Mouse (Mus musculus) CH12.LX (cell line): ENCODE results near the gene Csnk2a2. TPM values are rescaled to one million over a fixed set of nuclear protein-coding genes. Genes with fewer than 3 reads are reported as not detected.

Experiments
- DNase-seq: peaks from one replicate; pipeline ENCODE4 v3.0.0-alpha.2; 2013; ENCODE audit errors: extremely low read depth
- H3K27ac ChIP-seq: 2 replicates; pipeline ENCODE4 v1.5.1; 2012; ENCODE audit warnings: low read depth, mild to moderate bottlenecking, control low read depth, moderate library complexity; ENCODE audit not compliant: insufficient read depth
- H3K27me3 ChIP-seq: replicated peaks from 2 replicates; pipeline ENCODE3; 2012; ENCODE audit warnings: inconsistent platforms
- H3K36me3 ChIP-seq, 2 experiments: replicated peaks in 1 of 2; 2 replicates each; pipeline versions ENCODE3 to v1.6.1; 2012; ENCODE audit warnings: inconsistent platforms in 1 of 2, low read length in 1 of 2, mild to moderate bottlenecking in 1 of 2, mixed read lengths in 1 of 2, moderate library complexity in 1 of 2; ENCODE audit not compliant: control insufficient read depth in 1 of 2, insufficient read depth in 1 of 2
- H3K4me1 ChIP-seq, 2 experiments: 2 replicates each; pipeline ENCODE4 v1.6.1; 2012; ENCODE audit warnings: inconsistent platforms in 1 of 2, moderate library complexity in 1 of 2; ENCODE audit not compliant: insufficient read depth in 2 of 2, control insufficient read depth in 1 of 2
- H3K4me2 ChIP-seq: 2 replicates; pipeline ENCODE4 v1.6.1; 2012; ENCODE audit warnings: low read depth, mild to moderate bottlenecking, control low read depth; ENCODE audit not compliant: poor library complexity, insufficient read depth, severe bottlenecking
- H3K4me3 ChIP-seq, 3 experiments: fragments of 150-350 bp in 1 of 3; sonication (generic) in 1 of 3; replicated peaks in 1 of 3; 2 replicates each; pipeline versions ENCODE3 to v1.5.1; 2011 to 2012; ENCODE audit warnings: low read depth in 2 of 3, low read length in 2 of 3, mild to moderate bottlenecking in 2 of 3, moderate library complexity in 2 of 3, control low read depth in 1 of 3, improper control_type of control experiment in 1 of 3, inconsistent platforms in 1 of 3, mixed read lengths in 1 of 3; ENCODE audit not compliant: poor library complexity in 1 of 3
- H3K79me2 ChIP-seq: replicated peaks from 2 replicates; pipeline ENCODE4 v1.6.1; 2012; ENCODE audit warnings: mild to moderate bottlenecking, moderate library complexity; ENCODE audit not compliant: control insufficient read depth, poor library complexity, insufficient read depth, severe bottlenecking; ENCODE audit errors: extremely low read depth
- H3K9ac ChIP-seq: 2 replicates; pipeline ENCODE4 v1.6.1; 2012; ENCODE audit warnings: low read depth, mild to moderate bottlenecking, control low read depth, moderate library complexity; ENCODE audit not compliant: insufficient read depth
- H3K9me3 ChIP-seq: replicated peaks from 2 replicates; pipeline ENCODE3; 2012; ENCODE audit warnings: low read length, inconsistent platforms, mixed read lengths
- BHLHE40 ChIP-seq: IDR thresholded peaks from 2 replicates; pipeline ENCODE4 v1.6.1; 2011; ENCODE audit warnings: mild to moderate bottlenecking, low read depth, low read length, improper control_type of control experiment
- CHD1 ChIP-seq: IDR thresholded peaks from 2 replicates; pipeline ENCODE4 v1.6.1; 2012; ENCODE audit warnings: low read depth, low read length, improper control_type of control experiment, inconsistent platforms
- CTCF ChIP-seq, 2 experiments: IDR thresholded peaks in 1 of 2; conservative IDR thresholded peaks in 1 of 2; 2 replicates each; pipeline ENCODE4 v1.5.1; 2011 to 2012; ENCODE audit warnings: low read depth in 2 of 2, low read length in 2 of 2, improper control_type of control experiment in 1 of 2, inconsistent platforms in 1 of 2, mild to moderate bottlenecking in 1 of 2, moderate library complexity in 1 of 2
- E2F4 ChIP-seq: IDR thresholded peaks from 2 replicates; pipeline ENCODE4 v1.6.1; 2011; ENCODE audit warnings: low read depth, low read length, improper control_type of control experiment; ENCODE audit not compliant: insufficient replicate concordance
- ELF1 ChIP-seq: IDR thresholded peaks from 2 replicates; pipeline ENCODE4 v1.6.1; 2014; ENCODE audit warnings: low read depth, mild to moderate bottlenecking, inconsistent platforms, low read length, improper control_type of control experiment
- EP300 ChIP-seq: IDR thresholded peaks from 2 replicates; pipeline ENCODE4 v1.6.1; 2011; ENCODE audit warnings: low read length, improper control_type of control experiment
- ETS1 ChIP-seq: conservative IDR thresholded peaks from 2 replicates; pipeline ENCODE4 v1.6.1; 2012; ENCODE audit warnings: low read depth, mild to moderate bottlenecking, inconsistent platforms, low read length, improper control_type of control experiment, moderate library complexity
- GABPA ChIP-seq: IDR thresholded peaks from 2 replicates; pipeline ENCODE4 v1.6.1; 2012; ENCODE audit warnings: low read depth, low read length, improper control_type of control experiment, inconsistent platforms; ENCODE audit not compliant: insufficient replicate concordance
- HCFC1 ChIP-seq: IDR thresholded peaks from 2 replicates; pipeline ENCODE4 v1.6.1; 2012; ENCODE audit warnings: low read depth, mild to moderate bottlenecking, inconsistent platforms, low read length, improper control_type of control experiment
- IRF4 ChIP-seq: IDR thresholded peaks from 2 replicates; pipeline ENCODE4 v1.6.1; 2014; ENCODE audit warnings: low read depth, mild to moderate bottlenecking, inconsistent platforms, low read length, improper control_type of control experiment
- JUN ChIP-seq: IDR thresholded peaks from 2 replicates; pipeline ENCODE4 v1.6.1; 2011; ENCODE audit warnings: low read depth, mild to moderate bottlenecking, low read length, improper control_type of control experiment, moderate library complexity; ENCODE audit not compliant: insufficient read depth
- MAFK ChIP-seq: IDR thresholded peaks from 2 replicates; pipeline ENCODE4 v1.6.1; 2011; ENCODE audit warnings: low read length, improper control_type of control experiment; ENCODE audit not compliant: insufficient replicate concordance
- MAX ChIP-seq: IDR thresholded peaks from 2 replicates; pipeline ENCODE4 v1.6.1; 2011; ENCODE audit warnings: low read length, improper control_type of control experiment
- MXI1 ChIP-seq: IDR thresholded peaks from 2 replicates; pipeline ENCODE4 v1.6.1; 2011; ENCODE audit warnings: mild to moderate bottlenecking, low read depth, low read length, improper control_type of control experiment
- MYC ChIP-seq: IDR thresholded peaks from 2 replicates; pipeline ENCODE4 v1.6.1; 2011; ENCODE audit warnings: low read depth, mild to moderate bottlenecking, improper control_type of control experiment, low read length
- NELFE ChIP-seq: IDR thresholded peaks from 2 replicates; pipeline ENCODE4 v1.6.1; 2011; ENCODE audit warnings: low read depth, low read length, improper control_type of control experiment
- NRF1 ChIP-seq: IDR thresholded peaks from 2 replicates; pipeline ENCODE4 v1.6.1; 2014; ENCODE audit warnings: low read depth, mild to moderate bottlenecking, inconsistent platforms, low read length, improper control_type of control experiment, moderate library complexity
- PAX5 ChIP-seq: IDR thresholded peaks from 2 replicates; pipeline ENCODE4 v1.6.1; 2012; ENCODE audit warnings: low read length, inconsistent platforms, mixed read lengths
- RAD21 ChIP-seq: IDR thresholded peaks from 2 replicates; pipeline ENCODE4 v1.6.1; 2011; ENCODE audit warnings: low read depth, mild to moderate bottlenecking, low read length, improper control_type of control experiment, moderate library complexity
- RCOR1 ChIP-seq: conservative IDR thresholded peaks from 2 replicates; pipeline ENCODE4 v1.6.1; 2012; ENCODE audit warnings: low read depth, mild to moderate bottlenecking, inconsistent platforms, low read length, improper control_type of control experiment
- SIN3A ChIP-seq: IDR thresholded peaks from 2 replicates; pipeline ENCODE4 v1.6.1; 2012; ENCODE audit warnings: low read length, improper control_type of control experiment, inconsistent platforms
- SMC3 ChIP-seq: IDR thresholded peaks from 2 replicates; pipeline ENCODE4 v1.6.1; 2011; ENCODE audit warnings: low read depth, low read length, improper control_type of control experiment
- TBP ChIP-seq: conservative IDR thresholded peaks from 2 replicates; pipeline ENCODE4 v1.6.1; 2011; ENCODE audit warnings: low read depth, low read length, improper control_type of control experiment
- TCF12 ChIP-seq: IDR thresholded peaks from 2 replicates; pipeline ENCODE4 v1.6.1; 2014; ENCODE audit warnings: low read depth, mild to moderate bottlenecking, inconsistent platforms, low read length, improper control_type of control experiment
- UBTF ChIP-seq: IDR thresholded peaks from 2 replicates; pipeline ENCODE4 v1.6.1; 2012; ENCODE audit warnings: low read depth, mild to moderate bottlenecking, inconsistent platforms, low read length, improper control_type of control experiment, moderate library complexity
- USF1 ChIP-seq: IDR thresholded peaks from 2 replicates; pipeline ENCODE4 v1.6.1; 2014; ENCODE audit warnings: low read depth, mild to moderate bottlenecking, inconsistent platforms, low read length, improper control_type of control experiment
- USF2 ChIP-seq: conservative IDR thresholded peaks from 2 replicates; pipeline ENCODE4 v1.6.1; 2011; ENCODE audit warnings: low read depth, low read length, improper control_type of control experiment
- ZKSCAN1 ChIP-seq: IDR thresholded peaks from 2 replicates; pipeline ENCODE4 v1.6.1; 2012; ENCODE audit warnings: low read depth, inconsistent platforms, low read length, improper control_type of control experiment, borderline replicate concordance
- dilution Hi-C: fragments of 300-500 bp; cut with MboI; formaldehyde crosslinking; loops from 2 replicates; pipeline ENCODE4 v1.14.3; 2020; ENCODE audit warnings: low sequenced_read_pairs; ENCODE audit not compliant: extremely low pct_unique_long_range_greater_than_20kb, extremely low pct_ligation_motif_present
- in situ Hi-C: fragments of 300-500 bp; cut with MboI; formaldehyde crosslinking; loops from 3 replicates; pipeline ENCODE4 v1.14.3; 2019; ENCODE audit warnings: low sequenced_read_pairs, low pct_ligation_motif_present, low pct_unique_long_range_greater_than_20kb, mixed read lengths
- polyA plus RNA-seq: library from polyadenylated mRNA; unstranded; fragments of >175 nt; gene quantifications from 2 replicates; pipeline ENCODE4 v1.2.1, GENCODE M21; 2012; ENCODE audit warnings: low read depth; ENCODE audit not compliant: insufficient read length
- total RNA-seq, 2 experiments: library from RNA; depleted of rRNA; stranded (reverse); fragments of 300-350 nt in 1 of 2; fragments of >200 nt in 1 of 2; gene quantifications; 2 replicates each; pipeline ENCODE4 v1.2.3; 2012 to 2014

Csnk2a2 gene
- total and polyA plus RNA-seq, 3 experiments = 32.1 to 126 (median 51.7) TPM

DNA sequence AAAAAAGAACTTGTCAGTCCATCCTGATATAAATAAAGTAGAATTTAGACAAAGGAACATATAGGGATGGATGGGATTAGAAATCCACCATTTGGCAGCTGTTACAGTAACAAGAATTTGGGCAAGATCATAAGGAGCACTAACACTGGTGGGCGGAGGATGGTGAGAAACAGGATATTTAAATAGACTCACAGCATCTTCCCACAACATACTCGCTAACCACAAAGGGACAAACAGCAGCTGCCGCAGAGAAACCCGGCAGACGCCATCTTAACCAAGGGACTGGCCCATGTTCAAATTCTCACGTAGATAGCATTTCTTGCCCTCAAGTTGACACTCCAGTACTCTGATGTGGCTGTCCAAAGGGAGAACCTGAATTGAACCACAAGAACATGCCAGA lies 27.1 kb upstream of the Csnk2a2 start:
- dilution Hi-C loops (no loop called here), in situ Hi-C loops (no loop called here)
- Histone ChIP-seq H3K4me1 (peaks cover 0 to 6% of the 10 kb centered on the region in 2 experiments; a peak in 2 of 4 replicates), H3K4me2 (no peak overlapping the region), H3K79me2 (no peaks in the 10 kb centered on the region), H3K9me3 (peaks cover 4% of the 10 kb centered on the region), H3K36me3 (no peaks in the 10 kb centered on the region), H3K4me3 (no peak overlapping the region), H3K27ac (no peak overlapping the region), H3K9ac (no peak overlapping the region), H3K27me3 (peaks cover 2% of the 10 kb centered on the region)
- no peak for DNase-seq
- no peak for TF ChIP-seq EP300
- TF ChIP-seq SMC3 = no peak
- TF ChIP-seq IRF4 = no peak
- no peak for TF ChIP-seq UBTF
- TF ChIP-seq USF1 = no peak
- TF ChIP-seq E2F4 = no peak
- no peak for TF ChIP-seq MXI1
- no peak for TF ChIP-seq MYC
- no peak for TF ChIP-seq ELF1
- TF ChIP-seq SIN3A = no peak
- no peak for TF ChIP-seq NELFE
- TF ChIP-seq MAX = no peak
- TF ChIP-seq RCOR1 = no peak
- TF ChIP-seq ZKSCAN1 = no peak
- no peak for TF ChIP-seq HCFC1
- no peak for TF ChIP-seq CTCF (conservative IDR thresholded peaks at IDR 0.05 in 1 of 2, IDR thresholded peaks at IDR 0.05 in 1 of 2; ENCODE audit: low read depth in 2 of 2, low read length in 2 of 2)
- no peak for TF ChIP-seq TBP
- TF ChIP-seq USF2 = no peak
- TF ChIP-seq NRF1 = no peak
- TF ChIP-seq GABPA = no peak

DNA sequence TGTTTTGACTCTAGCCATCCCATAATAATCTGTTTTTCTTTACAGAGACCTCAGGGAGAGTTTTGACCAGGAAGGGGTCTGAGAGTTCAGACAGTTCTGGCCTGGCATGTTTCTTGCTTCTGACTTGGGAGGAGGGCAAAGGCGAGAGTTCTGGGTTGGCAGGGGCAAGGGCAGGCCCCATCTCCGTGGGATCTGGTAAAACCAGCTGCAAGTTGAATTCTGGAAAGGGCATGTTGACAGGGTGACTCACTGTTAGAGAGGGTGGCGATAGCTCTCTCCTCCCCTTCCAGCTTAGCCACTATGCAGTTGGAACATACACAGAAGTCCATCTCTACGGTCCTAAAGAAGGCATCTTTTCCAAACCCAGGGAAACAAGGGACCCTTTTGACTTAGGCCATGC lies 23.4 kb upstream of the Csnk2a2 start:
- no peak overlapping the region for H3K4me2 ChIP-seq

More for the DNA sequence above, 23.4 kb upstream of the Csnk2a2 start:
- H3K79me2 ChIP-seq = no peaks in the 10 kb centered on the region
- dilution Hi-C loops = no loop called here
- H3K27me3 ChIP-seq = peaks cover 2% of the 10 kb centered on the region
- TF ChIP-seq MAX (no peak), TCF12 (no peak), CHD1 (no peak), SIN3A (no peak), SMC3 (no peak), ETS1 (no peak), RAD21 (no peak), NELFE (no peak), MAFK (no peak), E2F4 (no peak), EP300 (no peak), JUN (no peak), HCFC1 (no peak), BHLHE40 (no peak), UBTF (no peak), USF2 (no peak), PAX5 (no peak)
- H3K36me3 ChIP-seq = no peaks in the 10 kb centered on the region
- no peak for DNase-seq
- peaks cover 4% of the 10 kb centered on the region for H3K9me3 ChIP-seq
- H3K27ac ChIP-seq = no peak overlapping the region
- peaks cover 0 to 6% of the 10 kb centered on the region in 2 experiments; a peak in 2 of 4 replicates for H3K4me1 ChIP-seq
- in situ Hi-C loops = no loop called here
- H3K9ac ChIP-seq = no peak overlapping the region
- no peak overlapping the region for H3K4me3 ChIP-seq
